Mouse (Mus musculus): ENCODE data around the gene Acvr1.

Gene Acvr1

DNA sequence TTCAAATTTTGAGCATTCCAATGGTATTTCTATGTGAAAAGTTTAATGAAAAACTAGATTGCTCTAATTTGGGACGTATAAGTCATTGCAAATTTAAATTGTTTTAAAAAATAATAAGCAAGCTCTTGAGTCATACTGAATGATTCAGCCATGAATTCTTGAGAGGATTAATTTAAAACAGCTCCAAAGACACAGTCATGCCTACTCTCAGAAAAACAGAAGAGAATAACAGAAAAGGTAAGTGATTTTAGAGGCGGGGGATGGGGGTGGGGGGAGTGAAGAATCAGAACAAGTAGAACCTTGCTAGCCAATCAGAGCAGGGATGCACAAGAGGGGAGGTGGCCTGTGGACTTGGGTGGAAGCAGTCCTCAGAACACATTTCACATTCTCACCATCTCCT, 216.3 kb downstream of the Acvr1 start:
- in situ Hi-C loops (cut with MboI; ENCODE audit: unreplicated experiment in 2 of 2): no loop called here
